Mouse (Mus musculus) midbrain, postnatal 0 days (tissue): ENCODE results near the gene Xlr5c. TPM values are rescaled to one million over a fixed set of nuclear protein-coding genes. Genes with fewer than 3 reads are reported as not detected.
"Not testable (repeated sequence)": the region's sequence is repeated elsewhere in the genome, so short reads cannot be mapped to it uniquely, and the experiment has no call there.

Experiments used
- ATAC-seq: fragments of 200-750 bp; cut with Nextera tagmentation; 2 replicates; pipeline ENCODE4 v1.8.0; 2017; ENCODE audit warnings: moderate number of reproducible peaks, mild to moderate bottlenecking, moderate TSS enrichment, moderate library complexity; ENCODE audit not compliant: low FRiP score
- DNase-seq: peaks from one replicate; pipeline ENCODE4 v3.0.0-alpha.2; 2015; ENCODE audit warnings: low spot score
- H3K27ac ChIP-seq: fragments of 300-500 bp; sonication (generic); 2 replicates; pipeline ENCODE4 v1.5.1; 2014; ENCODE audit warnings: low read depth, mild to moderate bottlenecking, low read length, mixed read lengths
- H3K27me3 ChIP-seq: fragments of 300-500 bp; sonication (generic); 2 replicates; pipeline ENCODE4 v1.6.1; 2014; ENCODE audit warnings: low read length, control low read depth, mixed read lengths; ENCODE audit not compliant: insufficient read depth
- H3K36me3 ChIP-seq: fragments of 300-500 bp; sonication (generic); 2 replicates; pipeline ENCODE4 v1.6.1; 2014; ENCODE audit warnings: low read length, control low read depth, mixed read lengths; ENCODE audit not compliant: insufficient read depth
- H3K4me1 ChIP-seq: fragments of 300-500 bp; sonication (generic); 2 replicates; pipeline ENCODE4 v1.6.1; 2014; ENCODE audit warnings: mild to moderate bottlenecking, control low read depth, antibody characterized with exemption, low read length, mixed read lengths; ENCODE audit not compliant: insufficient read depth
- H3K4me2 ChIP-seq: fragments of 300-500 bp; sonication (generic); 2 replicates; pipeline ENCODE4 v1.6.1; 2014; ENCODE audit warnings: low read depth, mild to moderate bottlenecking, low read length, mixed read lengths; ENCODE audit not compliant: poor library complexity, severe bottlenecking
- H3K4me3 ChIP-seq: fragments of 300-500 bp; sonication (generic); 2 replicates; pipeline ENCODE4 v1.5.1; 2014; ENCODE audit warnings: low read depth, mild to moderate bottlenecking, low read length, moderate library complexity
- H3K9ac ChIP-seq: fragments of 300-500 bp; sonication (generic); replicated peaks from 2 replicates; pipeline ENCODE4 v1.6.1; 2014; ENCODE audit warnings: mild to moderate bottlenecking, low read length, moderate library complexity, mixed read lengths; ENCODE audit not compliant: poor library complexity, severe bottlenecking
- H3K9me3 ChIP-seq: fragments of 300-500 bp; sonication (generic); 2 replicates; pipeline ENCODE4 v1.6.1; 2016; ENCODE audit warnings: low read length, control low read depth
- CTCF ChIP-seq: IDR thresholded peaks from 2 replicates; pipeline ENCODE4 v1.5.1; 2016; ENCODE audit warnings: antibody characterized with exemption, mild to moderate bottlenecking
- WGBS: fragments of 180-500 bp; shearing (Covaris S2); extraction: QIAGEN DNeasy Blood & Tissue Kit; methylation state at CpG from one replicate; pipeline ENCODE4 v1.1.7; 2014; 5-methylcytosine and 5-hydroxymethylcytosine counted together
- polyA plus RNA-seq: library from polyadenylated mRNA; unstranded; fragments of >200 nt; fragmentation: Nextera tagmentation; extraction: Ambion mirVana; gene quantifications from 2 replicates; pipeline ENCODE4 v1.2.1, GENCODE M21; 2015
- total RNA-seq: library from RNA; depleted of rRNA; stranded (reverse); fragments of >200 nt; gene quantifications from 2 replicates; pipeline ENCODE4 v1.2.3, GENCODE M21; 2014; rRNA removed

The Xlr5c gene
- total RNA-seq (not detected in 2 replicates), polyA plus RNA-seq (not detected in 2 replicates)

GRCm38 (mm10) chrX:73292876-73293275 lies at the start of gene Xlr5c, which contains the start of gene Xlr5a:
Gene Xlr5c (minus strand): TSS chrX:73292976.
Gene Xlr5a (minus strand): TSS chrX:73292976.
- not testable (repeated sequence) for ATAC-seq, DNase-seq
- 88% methylated on average over 12 of the region's 17 CpGs for WGBS

GRCm38 (mm10) chrX:73342483-73342895 lies 49.7 kb upstream of the Xlr5c start, which contains the start of gene Zfp275:
Gene Zfp275 (plus strand): TSS chrX:73342621.
- H3K27ac ChIP-seq = peak within 1 kb of the TSS; percentile 79
- TF ChIP-seq CTCF = no peak
- no peaks in the 10 kb centered on the region for H3K4me1 ChIP-seq
- ATAC-seq (peak; percentile 94), DNase-seq (peak; percentile 79)
- H3K9me3 ChIP-seq = no peaks in the 10 kb centered on the region
- peak within 1 kb of the TSS; percentile 49 for H3K4me2 ChIP-seq
- 28% methylated on average over 37 of the region's 37 CpGs for WGBS
- peak within 1 kb of the TSS; percentile 51 for H3K4me3 ChIP-seq
- no peaks in the 10 kb centered on the region for H3K27me3 ChIP-seq
- H3K9ac ChIP-seq = peak within 1 kb of the TSS; percentile 76
- no peaks in the 10 kb centered on the region for H3K36me3 ChIP-seq

More at GRCm38 (mm10) chrX:73292876-73293275, at the start of gene Xlr5c, which contains the start of gene Xlr5a:
- H3K9ac ChIP-seq, H3K4me2 ChIP-seq, H3K36me3 ChIP-seq, H3K27ac ChIP-seq, H3K4me1 ChIP-seq, H3K27me3 ChIP-seq, H3K4me3 ChIP-seq, H3K9me3 ChIP-seq: not testable (repeated sequence)

GRCm38 (mm10) chrX:73342068-73342467 lies 49.3 kb upstream of the Xlr5c start:
- peak overlapping the region; percentile 49 for H3K4me2 ChIP-seq
- no peaks in the 10 kb centered on the region for H3K27me3 ChIP-seq
- H3K9me3 ChIP-seq = no peaks in the 10 kb centered on the region
- 31% methylated on average over 3 of the region's 3 CpGs for WGBS
- H3K4me3 ChIP-seq = peak overlapping the region; percentile 51
- H3K9ac ChIP-seq = peak overlapping the region; percentile 76
- peak overlapping the region; percentile 79; the same call in 1 of the 2 replicates for H3K27ac ChIP-seq
- H3K4me1 ChIP-seq = no peaks in the 10 kb centered on the region
- ATAC-seq (peak; percentile 31; the same call in 1 of the 2 replicates), DNase-seq (no peak)
- TF ChIP-seq CTCF = no peak
- H3K36me3 ChIP-seq = no peaks in the 10 kb centered on the region

GRCm38 (mm10) chrX:73341473-73341872 lies 48.7 kb upstream of the Xlr5c start:
- TF ChIP-seq CTCF = no peak
- Histone ChIP-seq H3K4me3 (no peak overlapping the region), H3K4me1 (no peaks in the 10 kb centered on the region), H3K27ac (no peak overlapping the region), H3K27me3 (no peaks in the 10 kb centered on the region), H3K9ac (no peak overlapping the region), H3K9me3 (no peaks in the 10 kb centered on the region), H3K36me3 (no peaks in the 10 kb centered on the region), H3K4me2 (no peak overlapping the region)
- no peak for ATAC-seq
- WGBS = 44% methylated on average over 1 of the region's 1 CpGs
- DNase-seq = no peak

GRCm38 (mm10) chrX:73336740-73337139 lies 44.0 kb upstream of the Xlr5c start, which contains the start of gene Gm45015:
Gene Gm45015 (minus strand): TSS chrX:73336840.
- no peak for TF ChIP-seq CTCF
- H3K9me3 ChIP-seq = no peaks in the 10 kb centered on the region
- no peaks in the 10 kb centered on the region for H3K4me1 ChIP-seq
- WGBS = 83% methylated on average over 4 of the region's 4 CpGs
- DNase-seq (no peak), ATAC-seq (no peak)
- no peaks in the 10 kb centered on the region for H3K27me3 ChIP-seq
- no peak within 1 kb of the TSS for H3K4me3 ChIP-seq
- no peak within 1 kb of the TSS for H3K9ac ChIP-seq
- H3K36me3 ChIP-seq = no peaks in the 10 kb centered on the region
- H3K4me2 ChIP-seq = no peak within 1 kb of the TSS
- H3K27ac ChIP-seq = no peak within 1 kb of the TSS

GRCm38 (mm10) chrX:73333548-73333947 lies 40.8 kb upstream of the Xlr5c start:
- Histone ChIP-seq H3K4me3 (no peak overlapping the region), H3K4me2 (no peak overlapping the region), H3K4me1 (no peaks in the 10 kb centered on the region), H3K36me3 (no peaks in the 10 kb centered on the region), H3K9me3 (no peaks in the 10 kb centered on the region), H3K27ac (0 out of 2 replicates have a peak overlapping the region, but pooled peaks have one; percentile 7), H3K27me3 (no peaks in the 10 kb centered on the region), H3K9ac (no peak overlapping the region)
- no peak for TF ChIP-seq CTCF
- peak; percentile 8 for DNase-seq
- no peak for ATAC-seq
